Mouse (Mus musculus): ENCODE data around the gene Krt222. TPM values are rescaled to one million over a fixed set of nuclear protein-coding genes. Genes with fewer than 3 reads are reported as not detected.

The Krt222 gene
- polyA plus RNA-seq (2012; ENCODE audit: insufficient read depth, insufficient read length, missing spikeins), result 1.2 and 1.8 TPM in 2 replicates

DNA sequence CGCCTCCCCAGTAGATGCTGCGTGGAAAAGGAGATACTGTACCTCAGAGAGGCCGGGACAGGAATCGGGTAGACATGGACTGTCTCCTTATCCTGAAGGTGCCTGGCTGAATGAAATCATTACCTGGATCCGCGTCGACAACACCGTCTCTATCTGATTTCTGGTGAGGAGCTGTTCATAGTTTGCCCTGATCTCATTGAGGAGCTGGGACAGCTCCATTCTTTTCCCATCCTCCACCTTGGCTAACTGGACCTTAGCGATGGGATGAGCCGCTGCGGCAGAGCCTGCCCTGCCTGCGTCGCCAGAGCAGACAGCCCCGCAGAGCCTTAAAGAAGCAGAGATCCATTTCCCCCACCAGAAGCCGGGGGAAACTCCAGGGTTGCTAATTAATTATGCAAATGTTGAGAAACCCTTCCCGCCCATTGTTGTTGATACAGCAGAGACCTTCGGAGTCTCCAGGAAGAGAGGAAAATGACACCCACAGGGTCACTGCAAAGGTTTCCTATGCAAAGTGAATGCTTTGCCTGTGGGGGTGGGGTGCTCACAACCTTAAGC, at the start of gene Krt222:
TSS of gene Krt222 (minus strand) at position 266 of the 555 bp plus-strand sequence.
- peak within 1 kb of the TSS; percentile 58 for H3K4me3 ChIP-seq (ENCODE audit: insufficient read depth, low read depth, low read length)
- H3K4me1 ChIP-seq (ENCODE audit: control insufficient read depth, insufficient read depth, insufficient read length, low read length), result no peaks in the 10 kb centered on the region
- peak within 1 kb of the TSS; percentile 89 for H3K27ac ChIP-seq (replicated peaks; ENCODE audit: low read depth, low read length)

- H3K4me3 ChIP-seq (ENCODE audit: insufficient read depth, low read depth, low read length), result no peak overlapping the region
- H3K4me1 ChIP-seq (ENCODE audit: control insufficient read depth, insufficient read depth, insufficient read length, low read length), result no peaks in the 10 kb centered on the region
- H3K27ac ChIP-seq (replicated peaks; ENCODE audit: low read depth, low read length), result no peak overlapping the region
These were observed 49.0 kb upstream of the Krt222 start for GRCm38 (mm10) chr11:99292846-99293245.

DNA sequence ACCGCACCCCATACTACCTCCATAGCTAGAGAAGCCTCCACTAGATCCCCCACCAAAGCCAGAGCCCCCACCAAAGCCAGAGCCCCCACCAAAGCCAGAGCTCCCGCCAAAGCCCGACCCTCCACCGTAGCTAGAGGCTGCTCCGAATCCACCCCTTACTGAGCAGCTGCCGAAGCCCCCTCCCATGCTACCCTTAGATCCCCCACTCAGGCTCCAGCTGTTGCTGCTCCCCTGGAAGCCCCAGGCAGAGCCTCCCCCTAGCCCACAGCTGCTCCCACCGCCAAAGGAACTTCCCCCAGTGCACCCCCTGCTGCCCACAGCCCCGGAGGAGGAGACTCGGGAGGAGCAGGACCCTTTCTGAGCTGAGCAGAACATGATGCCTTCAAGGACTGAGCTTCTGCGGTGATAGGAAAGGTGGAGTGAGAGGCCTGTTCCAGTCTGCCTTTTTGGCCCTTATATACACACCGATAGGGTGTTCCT, 41.0 kb upstream of the Krt222 start, which contains the start of gene Krt24:
TSS of gene Krt24 (minus strand) at position 430 of the 480 bp plus-strand sequence.
- Histone ChIP-seq H3K27ac (replicated peaks; ENCODE audit: low read depth, low read length) (no peak within 1 kb of the TSS), H3K4me1 (ENCODE audit: control insufficient read depth, insufficient read depth, insufficient read length, low read length) (no peaks in the 10 kb centered on the region), H3K4me3 (ENCODE audit: insufficient read depth, low read depth, low read length) (no peak within 1 kb of the TSS)

- no peak overlapping the region for H3K4me3 ChIP-seq (ENCODE audit: insufficient read depth, low read depth, low read length)
- H3K4me1 ChIP-seq (ENCODE audit: control insufficient read depth, insufficient read depth, insufficient read length, low read length), result no peaks in the 10 kb centered on the region
- no peak overlapping the region for H3K27ac ChIP-seq (replicated peaks; ENCODE audit: low read depth, low read length)
These were observed 40.1 kb upstream of the Krt222 start for GRCm38 (mm10) chr11:99284011-99284410.

- Histone ChIP-seq H3K27ac (replicated peaks; ENCODE audit: low read depth, low read length) (no peak overlapping the region), H3K4me1 (ENCODE audit: control insufficient read depth, insufficient read depth, insufficient read length, low read length) (no peaks in the 10 kb centered on the region), H3K4me3 (ENCODE audit: insufficient read depth, low read depth, low read length) (no peak overlapping the region)
These were observed 39.4 kb upstream of the Krt222 start for GRCm38 (mm10) chr11:99283334-99283733.

DNA sequence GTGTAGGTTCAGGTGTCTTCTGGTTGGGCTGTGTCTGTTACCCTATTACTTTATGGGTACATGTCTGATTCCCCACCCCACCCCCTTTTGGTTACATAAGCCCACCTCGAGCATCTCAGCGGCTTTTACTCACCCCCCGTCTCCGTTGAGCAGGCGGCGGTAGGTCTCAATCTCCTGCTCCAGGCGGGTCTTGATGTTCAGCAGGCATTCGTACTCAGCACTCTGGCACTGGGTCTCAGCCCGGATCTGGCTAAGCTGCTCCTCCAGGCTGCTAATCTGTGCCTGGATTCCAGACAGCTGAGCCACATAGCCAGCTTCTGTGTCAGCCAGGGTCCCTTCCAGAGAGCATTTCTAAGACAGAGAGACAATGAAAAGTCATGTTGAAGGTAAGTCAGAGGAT, 37.2 kb upstream of the Krt222 start:
- no peak overlapping the region for H3K4me3 ChIP-seq (ENCODE audit: insufficient read depth, low read depth, low read length)
- H3K27ac ChIP-seq (replicated peaks; ENCODE audit: low read depth, low read length), result no peak overlapping the region
- no peaks in the 10 kb centered on the region for H3K4me1 ChIP-seq (ENCODE audit: control insufficient read depth, insufficient read depth, insufficient read length, low read length)

DNA sequence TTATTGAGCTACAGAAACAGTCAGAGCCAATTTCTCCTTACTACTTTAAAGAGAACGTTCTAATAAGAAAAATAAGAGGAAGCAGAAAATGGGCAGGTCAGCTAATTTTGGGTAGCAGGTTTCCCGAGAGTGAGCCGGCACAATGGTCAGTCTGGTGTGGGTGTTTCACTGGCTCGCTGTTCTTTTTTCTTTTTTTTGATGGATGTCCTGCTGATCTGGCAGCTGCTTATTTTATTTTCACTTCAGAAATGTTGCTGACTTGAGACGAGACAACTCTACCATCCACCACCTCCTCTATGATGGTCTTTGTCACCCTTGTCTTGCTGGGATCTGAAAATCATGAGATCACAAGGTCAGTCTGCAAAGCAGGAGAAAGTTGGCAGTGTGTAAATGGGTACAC, 36.1 kb upstream of the Krt222 start:
- Histone ChIP-seq H3K4me3 (ENCODE audit: insufficient read depth, low read depth, low read length) (no peak overlapping the region), H3K27ac (replicated peaks; ENCODE audit: low read depth, low read length) (no peak overlapping the region), H3K4me1 (ENCODE audit: control insufficient read depth, insufficient read depth, insufficient read length, low read length) (no peaks in the 10 kb centered on the region)

GRCm38 (mm10) chr11:99276786-99277185, 32.9 kb upstream of the Krt222 start:
- no peak overlapping the region for H3K4me3 ChIP-seq (ENCODE audit: insufficient read depth, low read depth, low read length)
- no peak overlapping the region for H3K27ac ChIP-seq (replicated peaks; ENCODE audit: low read depth, low read length)

DNA sequence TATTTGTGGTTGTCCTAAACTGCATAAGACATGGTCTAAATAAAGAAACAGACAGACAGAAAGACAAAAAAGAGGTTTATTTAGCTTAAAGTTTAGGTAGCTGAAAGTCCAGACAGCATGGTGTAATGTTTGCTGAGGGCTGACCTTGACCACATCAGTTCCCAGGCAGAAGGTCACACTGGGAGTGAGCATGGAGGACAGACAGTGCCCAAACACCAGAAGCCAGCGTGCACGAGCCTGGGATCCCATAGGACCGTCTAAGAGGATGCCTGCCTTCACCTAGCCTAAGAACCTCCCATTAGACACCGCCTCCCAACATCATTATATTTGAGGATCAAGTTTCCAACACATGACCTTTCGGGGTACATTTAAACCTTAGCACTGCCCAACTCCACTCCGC, 31.7 kb upstream of the Krt222 start:
- H3K4me3 ChIP-seq (ENCODE audit: insufficient read depth, low read depth, low read length), result no peak overlapping the region
- H3K27ac ChIP-seq (replicated peaks; ENCODE audit: low read depth, low read length), result no peak overlapping the region
- no peaks in the 10 kb centered on the region for H3K4me1 ChIP-seq (ENCODE audit: control insufficient read depth, insufficient read depth, insufficient read length, low read length)

More at GRCm38 (mm10) chr11:99276786-99277185, 32.9 kb upstream of the Krt222 start:
- H3K4me1 ChIP-seq (ENCODE audit: control insufficient read depth, insufficient read depth, insufficient read length, low read length), result no peaks in the 10 kb centered on the region

DNA sequence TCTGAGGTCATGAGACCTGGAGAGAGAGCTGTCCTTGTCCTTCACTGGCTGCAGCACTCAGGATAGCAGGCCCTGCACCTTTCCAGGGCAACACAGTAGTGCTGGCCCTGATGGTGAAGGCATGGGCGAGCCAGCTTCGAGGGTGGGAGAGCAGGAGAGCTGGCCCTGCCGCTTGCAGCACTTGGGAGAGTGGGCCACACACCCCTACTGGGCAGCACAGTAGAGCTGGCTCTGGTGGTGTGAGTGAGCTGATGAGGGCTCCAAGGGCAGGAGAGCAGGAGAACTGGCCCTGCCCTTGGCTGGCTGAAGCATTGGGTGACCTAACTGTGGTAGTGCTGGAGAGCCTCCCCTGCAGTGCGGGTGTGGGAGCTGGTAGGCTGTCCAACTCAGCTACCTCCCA, 28.8 kb upstream of the Krt222 start:
- Histone ChIP-seq H3K4me1 (ENCODE audit: control insufficient read depth, insufficient read depth, insufficient read length, low read length) (no peaks in the 10 kb centered on the region), H3K27ac (replicated peaks; ENCODE audit: low read depth, low read length) (no peak overlapping the region), H3K4me3 (ENCODE audit: insufficient read depth, low read depth, low read length) (no peak overlapping the region)

GRCm38 (mm10) chr11:99269192-99269591, 25.3 kb upstream of the Krt222 start:
- H3K27ac ChIP-seq (replicated peaks; ENCODE audit: low read depth, low read length), result no peak overlapping the region

DNA sequence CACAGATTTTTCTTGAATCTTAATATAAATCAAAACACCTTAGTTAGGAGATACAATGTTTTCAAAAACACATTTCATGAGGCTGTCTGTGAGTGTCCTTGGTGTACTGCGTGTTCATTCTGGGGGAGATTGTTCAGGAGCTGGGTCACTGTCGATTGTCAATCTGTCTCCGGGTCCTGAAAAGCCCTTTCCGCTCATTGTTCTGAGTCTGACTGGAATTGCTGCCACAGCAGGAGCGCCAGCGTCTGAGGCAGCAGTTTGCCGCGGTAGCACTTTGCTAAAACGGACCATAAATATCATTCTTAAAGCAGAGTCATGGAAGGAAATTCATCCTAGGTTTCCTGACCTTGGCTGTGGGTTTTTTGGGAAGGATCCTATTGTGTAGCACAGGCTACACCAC, 21.9 kb upstream of the Krt222 start:
- Histone ChIP-seq H3K4me3 (ENCODE audit: insufficient read depth, low read depth, low read length) (no peak overlapping the region; the same call in 1 of the 2 replicates), H3K27ac (replicated peaks; ENCODE audit: low read depth, low read length) (peak overlapping the region; percentile 51; the same call in 1 of the 2 replicates), H3K4me1 (ENCODE audit: control insufficient read depth, insufficient read depth, insufficient read length, low read length) (no peaks in the 10 kb centered on the region)

More at GRCm38 (mm10) chr11:99269192-99269591, 25.3 kb upstream of the Krt222 start:
- no peaks in the 10 kb centered on the region for H3K4me1 ChIP-seq (ENCODE audit: control insufficient read depth, insufficient read depth, insufficient read length, low read length)
- H3K4me3 ChIP-seq (ENCODE audit: insufficient read depth, low read depth, low read length), result no peak overlapping the region

GRCm38 (mm10) chr11:99265220-99265619, 21.3 kb upstream of the Krt222 start:
- H3K27ac ChIP-seq (replicated peaks; ENCODE audit: low read depth, low read length), result no peak overlapping the region
- H3K4me1 ChIP-seq (ENCODE audit: control insufficient read depth, insufficient read depth, insufficient read length, low read length), result no peaks in the 10 kb centered on the region
- H3K4me3 ChIP-seq (ENCODE audit: insufficient read depth, low read depth, low read length), result no peak overlapping the region

- Histone ChIP-seq H3K4me1 (ENCODE audit: control insufficient read depth, insufficient read depth, insufficient read length, low read length) (no peaks in the 10 kb centered on the region), H3K27ac (replicated peaks; ENCODE audit: low read depth, low read length) (no peak overlapping the region)
These were observed 12.3 kb upstream of the Krt222 start for GRCm38 (mm10) chr11:99256213-99256612.

DNA sequence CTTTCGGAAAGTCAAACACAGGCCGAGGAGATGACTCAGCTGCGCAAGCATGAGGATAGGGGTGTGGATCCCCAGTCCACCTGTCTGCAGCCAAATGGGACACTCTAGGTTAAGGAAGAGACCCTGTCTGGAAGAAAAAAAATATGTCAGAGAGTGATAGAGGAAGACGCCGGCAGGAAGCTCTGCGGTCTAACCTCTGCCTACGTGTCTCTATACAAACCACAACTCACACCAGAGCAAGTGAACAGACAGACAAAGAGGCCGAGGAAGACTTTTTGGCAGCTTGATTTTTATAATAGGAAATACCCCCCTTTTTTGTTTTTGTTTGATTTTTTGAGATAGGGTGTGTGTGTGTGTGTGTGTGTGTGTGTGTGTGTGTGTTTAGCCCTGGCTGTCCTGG, 11.4 kb upstream of the Krt222 start:
- Histone ChIP-seq H3K27ac (replicated peaks; ENCODE audit: low read depth, low read length) (no peak overlapping the region), H3K4me3 (ENCODE audit: insufficient read depth, low read depth, low read length) (no peak overlapping the region), H3K4me1 (ENCODE audit: control insufficient read depth, insufficient read depth, insufficient read length, low read length) (no peaks in the 10 kb centered on the region)

More at GRCm38 (mm10) chr11:99256213-99256612, 12.3 kb upstream of the Krt222 start:
- H3K4me3 ChIP-seq (ENCODE audit: insufficient read depth, low read depth, low read length), result no peak overlapping the region

DNA sequence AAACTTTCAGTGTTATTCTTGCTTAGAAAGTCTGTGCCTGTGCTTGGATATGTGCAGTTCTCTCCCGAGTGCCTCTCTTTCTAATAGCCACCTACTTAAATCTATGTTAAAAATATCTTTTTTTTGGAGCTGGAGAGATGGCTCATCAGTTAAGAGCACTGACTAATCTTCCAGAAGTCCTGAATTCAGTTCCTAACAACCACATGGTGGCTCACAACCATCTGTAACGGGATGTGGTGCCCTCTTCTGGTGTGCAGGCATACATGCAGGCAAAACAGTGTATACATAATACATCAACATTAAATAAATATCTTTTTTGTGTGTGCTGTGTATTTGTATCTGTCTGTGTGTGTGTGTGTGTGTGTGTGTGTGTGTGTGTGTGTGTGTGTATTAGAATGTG, 10.0 kb upstream of the Krt222 start:
- H3K4me3 ChIP-seq (ENCODE audit: insufficient read depth, low read depth, low read length), result no peak overlapping the region
- no peak overlapping the region for H3K27ac ChIP-seq (replicated peaks; ENCODE audit: low read depth, low read length)
- H3K4me1 ChIP-seq (ENCODE audit: control insufficient read depth, insufficient read depth, insufficient read length, low read length), result no peaks in the 10 kb centered on the region
